Mouse (Mus musculus): Measurements from ENCODE around the gene Fut2. TPM values are rescaled to one million over a fixed set of nuclear protein-coding genes. Genes with fewer than 3 reads are reported as not detected.

Fut2 gene
- total and polyA plus RNA-seq, 2 experiments from 2014 or later: 0.27 TPM; not detected in 1

GRCm38 (mm10) chr7:45635711-45636688 is 30.2 kb downstream of the Fut2 start:
- Histone ChIP-seq H3K4me1 (ENCODE audit: insufficient read depth, low read length) (peaks cover 5% of the 10 kb centered on the region; the same call in 1 of the 2 replicates), H3K4me2 (ENCODE audit: low read depth, low read length, poor library complexity, severe bottlenecking) (no peak overlapping the region), H3K4me3 (ENCODE audit: low read depth, low read length) (no peak overlapping the region), H3K9ac (replicated peaks; ENCODE audit: low read length, poor library complexity, severe bottlenecking) (no peak overlapping the region), H3K27me3 (ENCODE audit: insufficient read depth, low read length) (no peaks in the 10 kb centered on the region), H3K27ac (ENCODE audit: low read depth, low read length) (no peak overlapping the region), H3K36me3 (ENCODE audit: insufficient read depth, low read length) (peaks cover 17% of the 10 kb centered on the region; the same call in 1 of the 2 replicates), H3K9me3 (ENCODE audit: low read length) (no peaks in the 10 kb centered on the region)
- no peak for ATAC-seq (ENCODE audit: low FRiP score)
- DNase-seq (ENCODE audit: low spot score): no peak
- 84% methylated on average over 15 of the region's 15 CpGs for WGBS
- no peak for TF ChIP-seq CTCF (IDR thresholded peaks at IDR 0.05)

GRCm38 (mm10) chr7:45634946-45635681 is 31.1 kb downstream of the Fut2 start:
- no peaks in the 10 kb centered on the region for H3K27me3 ChIP-seq (ENCODE audit: insufficient read depth, low read length)
- H3K9me3 ChIP-seq (ENCODE audit: low read length): no peaks in the 10 kb centered on the region
- WGBS: 90% methylated on average over 11 of the region's 11 CpGs
- no peak overlapping the region for H3K27ac ChIP-seq (ENCODE audit: low read depth, low read length)
- no peak overlapping the region for H3K9ac ChIP-seq (replicated peaks; ENCODE audit: low read length, poor library complexity, severe bottlenecking)
- no peak for TF ChIP-seq CTCF (IDR thresholded peaks at IDR 0.05)
- DNase-seq (ENCODE audit: low spot score) (no peak), ATAC-seq (ENCODE audit: low FRiP score) (no peak)
- peaks cover 5% of the 10 kb centered on the region; the same call in 1 of the 2 replicates for H3K4me1 ChIP-seq (ENCODE audit: insufficient read depth, low read length)
- no peak overlapping the region for H3K4me2 ChIP-seq (ENCODE audit: low read depth, low read length, poor library complexity, severe bottlenecking)
- peaks cover 17% of the 10 kb centered on the region; the same call in 1 of the 2 replicates for H3K36me3 ChIP-seq (ENCODE audit: insufficient read depth, low read length)
- H3K4me3 ChIP-seq (ENCODE audit: low read depth, low read length): no peak overlapping the region

- peak overlapping the region; percentile 37 for H3K4me2 ChIP-seq (ENCODE audit: low read depth, low read length, poor library complexity, severe bottlenecking)
- H3K4me1 ChIP-seq (ENCODE audit: insufficient read depth, low read length): no peaks in the 10 kb centered on the region; the same call in 1 of the 2 replicates
- no peaks in the 10 kb centered on the region for H3K9me3 ChIP-seq (ENCODE audit: low read length)
- peak overlapping the region; percentile 44; the same call in 1 of the 2 replicates for H3K9ac ChIP-seq (replicated peaks; ENCODE audit: low read length, poor library complexity, severe bottlenecking)
- DNase-seq (ENCODE audit: low spot score) (no peak), ATAC-seq (ENCODE audit: low FRiP score) (no peak)
- H3K27ac ChIP-seq (ENCODE audit: low read depth, low read length): no peak overlapping the region
- TF ChIP-seq CTCF (IDR thresholded peaks at IDR 0.05): peak; percentile 30; the same call in 1 of the 2 replicates
- 16% methylated on average over 34 of the region's 35 CpGs for WGBS
- H3K36me3 ChIP-seq (ENCODE audit: insufficient read depth, low read length): peaks cover 17% of the 10 kb centered on the region; the same call in 1 of the 2 replicates
- H3K27me3 ChIP-seq (ENCODE audit: insufficient read depth, low read length): no peaks in the 10 kb centered on the region
- peak overlapping the region; percentile 8; the same call in 1 of the 2 replicates for H3K4me3 ChIP-seq (ENCODE audit: low read depth, low read length)
Measured at GRCm38 (mm10) chr7:45632499-45632898, 33.7 kb downstream of the Fut2 start.

DNA sequence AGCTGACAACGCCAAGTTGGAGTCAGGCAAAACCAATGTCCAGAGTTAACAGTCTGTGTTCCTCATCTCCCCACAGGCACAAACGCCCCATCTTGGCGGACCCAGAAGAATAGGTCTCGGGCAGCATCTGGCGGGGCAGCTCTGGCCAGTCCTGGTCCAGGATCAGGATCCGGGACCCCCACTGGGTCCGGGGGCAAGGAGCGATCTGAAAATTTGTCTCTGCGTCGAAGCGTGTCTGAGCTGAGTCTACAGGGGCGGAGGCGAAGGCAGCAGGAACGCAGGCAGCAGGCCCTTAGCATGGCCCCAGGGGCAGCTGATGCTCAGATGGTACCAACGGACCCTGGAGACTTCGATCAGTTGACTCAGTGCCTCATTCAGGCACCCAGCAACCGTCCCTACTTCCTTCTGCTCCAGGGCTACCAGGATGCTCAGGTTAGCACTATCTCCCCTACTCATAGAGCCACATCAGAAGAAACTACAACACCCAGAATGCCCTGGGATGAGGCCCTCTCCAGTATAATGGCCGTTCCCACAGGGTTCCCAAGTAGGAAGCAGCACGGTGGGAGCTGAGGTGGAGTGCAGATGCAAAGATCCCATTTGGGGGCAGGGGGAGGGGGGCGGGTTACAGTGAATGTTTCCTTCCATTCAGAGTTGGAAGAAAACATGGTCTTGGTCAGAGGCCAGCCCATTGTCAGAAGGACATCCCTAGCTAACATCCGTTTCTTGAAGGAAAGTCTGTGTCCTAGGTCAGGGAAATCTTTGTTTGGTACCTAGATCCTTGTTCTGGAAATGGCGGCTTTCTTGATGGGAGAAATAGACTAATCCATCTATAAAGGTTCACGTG is 35.9 kb downstream of the Fut2 start:
- Histone ChIP-seq H3K9me3 (ENCODE audit: low read length) (no peaks in the 10 kb centered on the region), H3K36me3 (ENCODE audit: insufficient read depth, low read length) (0 out of 2 replicates have a peak, but pooled peaks cover 2% of the 10 kb centered on the region), H3K4me3 (ENCODE audit: low read depth, low read length) (no peak overlapping the region), H3K4me2 (ENCODE audit: low read depth, low read length, poor library complexity, severe bottlenecking) (no peak overlapping the region), H3K27me3 (ENCODE audit: insufficient read depth, low read length) (no peaks in the 10 kb centered on the region), H3K4me1 (ENCODE audit: insufficient read depth, low read length) (no peaks in the 10 kb centered on the region; the same call in 1 of the 2 replicates), H3K9ac (replicated peaks; ENCODE audit: low read length, poor library complexity, severe bottlenecking) (no peak overlapping the region), H3K27ac (ENCODE audit: low read depth, low read length) (no peak overlapping the region; the same call in 1 of the 2 replicates)
- 70% methylated on average over 23 of the region's 23 CpGs for WGBS
- no peak for TF ChIP-seq CTCF (IDR thresholded peaks at IDR 0.05)
- DNase-seq (ENCODE audit: low spot score): peak; percentile 17
- ATAC-seq (ENCODE audit: low FRiP score): no peak

All from midbrain, postnatal 0 days (tissue).